ENCODE assay signal across 21 mouse cellular contexts in the genomic region with DNA sequence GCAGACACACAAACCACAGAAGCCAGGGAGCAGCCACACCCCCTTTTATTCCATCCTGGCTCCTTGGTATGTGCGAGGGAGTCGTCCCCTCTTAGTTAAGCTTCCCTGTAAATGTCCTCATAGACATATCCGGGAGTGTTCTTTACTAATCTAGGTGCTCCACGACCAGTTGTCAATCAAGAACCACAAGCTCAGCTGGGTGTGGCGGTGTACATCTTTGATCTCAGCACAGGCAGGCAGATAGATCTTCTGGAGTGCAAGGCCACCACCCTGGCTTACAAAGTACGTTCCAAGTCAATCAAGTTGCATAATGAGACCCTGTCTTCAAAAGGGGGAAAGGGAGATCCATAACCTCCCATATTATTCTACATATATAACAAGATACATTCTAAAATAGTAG. TPM values are rescaled to one million over a fixed set of nuclear protein-coding genes. Genes with fewer than 3 reads are reported as not detected.
DNase-seq lines count a peak whose midpoint lies in the region; ATAC-seq and TF ChIP-seq lines count a peak whose summit lies in the region.
"Had no signal": no experiment of that assay in that cellular context is flagged by ENCODE, and none has a peak within 500 bp of the region (broad histone marks: within the 10 kb centered on the region; RNA-seq: fewer than 3 reads in every experiment).

No protein-coding gene starts in this region.

- no peak for ATAC-seq in liver, embryonic 11.5 days (replicated peaks; ENCODE audit: low FRiP score)
- ATAC-seq in neural tube, embryonic 15.5 days (ENCODE audit: low FRiP score), result no peak
- ATAC-seq: forebrain, embryonic 15.5 days; hindbrain, postnatal 0 days; intestine, embryonic 15.5 days had no signal

- H3K27me3 ChIP-seq in liver, embryonic 11.5 days (replicated peaks; ENCODE audit: control insufficient read depth, insufficient read depth, low read length), result no peaks in the 10 kb centered on the region
- no peaks in the 10 kb centered on the region for H3K27me3 ChIP-seq in neural tube, embryonic 15.5 days (replicated peaks)
- H3K27me3 ChIP-seq: embryonic facial prominence, embryonic 15.5 days; forebrain, embryonic 15.5 days; hindbrain, embryonic 13.5 days; intestine, embryonic 15.5 days had no signal

- TF ChIP-seq CTCF in bone marrow, adult 2 months (IDR thresholded peaks at IDR 0.05; ENCODE audit: control insufficient read depth, insufficient read depth, low read length), result no peak

- no peaks in the 10 kb centered on the region for H3K9me3 ChIP-seq in liver, embryonic 11.5 days (ENCODE audit: control insufficient read depth, low read length)
- H3K9me3 ChIP-seq in neural tube, embryonic 15.5 days (replicated peaks), result no peaks in the 10 kb centered on the region
- H3K9me3 ChIP-seq: embryonic facial prominence, embryonic 15.5 days; forebrain, embryonic 15.5 days; heart, embryonic 10.5 days; hindbrain, embryonic 13.5 days; intestine, embryonic 15.5 days had no signal

- H3K4me2 ChIP-seq in liver, embryonic 11.5 days, result no peak overlapping the region
- no peak overlapping the region for H3K4me2 ChIP-seq in neural tube, embryonic 15.5 days
- H3K4me2 ChIP-seq: embryonic facial prominence, embryonic 15.5 days; forebrain, embryonic 15.5 days; hindbrain, embryonic 13.5 days; intestine, embryonic 15.5 days had no signal

- WGBS in liver, embryonic 11.5 days, result 45% methylated on average over 6 of the region's 6 CpGs
- WGBS in bone marrow, adult 2 months, result 63% methylated on average over 6 of the region's 6 CpGs
- 90% methylated on average over 6 of the region's 6 CpGs for WGBS in macrophage (ENCODE audit: missing documents)
- 88% methylated on average over 6 of the region's 6 CpGs for WGBS in neural tube, embryonic 15.5 days

- no peak overlapping the region for H3K27ac ChIP-seq in liver, embryonic 11.5 days (ENCODE audit: low read depth, low read length)
- H3K27ac ChIP-seq in bone marrow, adult 2 months (ENCODE audit: control insufficient read depth, insufficient read depth, low read depth, low read length, poor library complexity), result peak overlapping the region; percentile 22; the same call in 1 of the 2 replicates
- peak overlapping the region; percentile 49 for H3K27ac ChIP-seq in macrophage
- H3K27ac ChIP-seq in neural tube, embryonic 15.5 days (replicated peaks), result no peak overlapping the region
- H3K27ac ChIP-seq: embryonic facial prominence, embryonic 15.5 days; forebrain, embryonic 15.5 days; heart, embryonic 10.5 days; hindbrain, embryonic 13.5 days; hindbrain, postnatal 0 days; intestine, embryonic 15.5 days had no signal

- peaks cover 2% of the 10 kb centered on the region; the same call in 1 of the 2 replicates for H3K4me1 ChIP-seq in liver, embryonic 11.5 days (replicated peaks; ENCODE audit: control insufficient read depth, insufficient read depth, low read length)
- H3K4me1 ChIP-seq in bone marrow, adult 2 months (ENCODE audit: control insufficient read depth, insufficient read depth, low read length), result peaks cover 4% of the 10 kb centered on the region; the same call in 1 of the 2 replicates
- peaks cover 15% of the 10 kb centered on the region for H3K4me1 ChIP-seq in neural tube, embryonic 15.5 days
- H3K4me1 ChIP-seq: intestine, embryonic 15.5 days had no signal

- TF ChIP-seq POLR2A in bone marrow, adult 2 months (IDR thresholded peaks at IDR 0.05; ENCODE audit: borderline replicate concordance, control insufficient read depth, low read depth, low read length), result no peak

- H3K9ac ChIP-seq in liver, embryonic 11.5 days (ENCODE audit: low read depth, low read length), result no peak overlapping the region
- H3K9ac ChIP-seq in neural tube, embryonic 15.5 days (replicated peaks), result no peak overlapping the region
- H3K9ac ChIP-seq: embryonic facial prominence, embryonic 15.5 days; forebrain, embryonic 15.5 days; hindbrain, embryonic 13.5 days; intestine, embryonic 15.5 days had no signal

- H3K79me2 ChIP-seq in macrophage (ENCODE audit: inconsistent target), result peaks cover 33% of the 10 kb centered on the region

- H3K4me3 ChIP-seq in liver, embryonic 11.5 days (ENCODE audit: low read depth, low read length), result no peak overlapping the region
- no peak overlapping the region for H3K4me3 ChIP-seq in bone marrow, adult 2 months (replicated peaks; ENCODE audit: control insufficient read depth, low read depth, low read length)
- no peak overlapping the region for H3K4me3 ChIP-seq in macrophage (ENCODE audit: inconsistent target)
- H3K4me3 ChIP-seq in neural tube, embryonic 15.5 days (replicated peaks), result no peak overlapping the region
- H3K4me3 ChIP-seq: embryonic facial prominence, embryonic 15.5 days; erythroblast, embryonic 14.5 days; forebrain, embryonic 15.5 days; heart, embryonic 10.5 days; hindbrain, embryonic 13.5 days; intestine, embryonic 15.5 days had no signal

- DNase-seq in liver, result peak; percentile 19
- no peak for DNase-seq in liver, embryonic 11.5 days (ENCODE audit: low spot score)
- DNase-seq in R1 (ENCODE audit: low read depth, low spot score), result peak; percentile 38
- DNase-seq in frontal cortex, postnatal 14 days (ENCODE audit: low spot score in 2 of 2), result no peak
- DNase-seq: cerebellum, adult 18-20 months; cerebellum, adult 9-11 months; cerebellum, postnatal 36 days; gastrocnemius, postnatal 10 days; heart, adult 18-20 months; heart, postnatal 10 days had no signal

- no peaks in the 10 kb centered on the region for H3K36me3 ChIP-seq in liver, embryonic 11.5 days (ENCODE audit: control insufficient read depth, insufficient read depth, low read length)
- no peaks in the 10 kb centered on the region for H3K36me3 ChIP-seq in macrophage (ENCODE audit: inconsistent target)
- H3K36me3 ChIP-seq in neural tube, embryonic 15.5 days, result no peaks in the 10 kb centered on the region
- H3K36me3 ChIP-seq: embryonic facial prominence, embryonic 15.5 days; forebrain, embryonic 15.5 days; heart, embryonic 10.5 days; hindbrain, embryonic 13.5 days; intestine, embryonic 15.5 days had no signal

RNA-seq across cellular contexts. Expression of gene Stap1, which starts 2.4 kb away (rescaled TPM):
- polyA plus RNA-seq in liver, embryonic 11.5 days (2014; fragmentation: Nextera tagmentation; extraction: Ambion mirVana), result 2.0 and 2.6 TPM in 2 replicates
- 6.9 and 30.1 TPM in 2 replicates for polyA plus RNA-seq in bone marrow, adult 2 months (2011; ENCODE audit: insufficient read depth, insufficient read length, low replicate concordance, missing spikeins)
- total RNA-seq in macrophage (2018; cell fraction: chromatin; rRNA removed), result 100 to 1,000 TPM in 13 of 26 experiments, 10 to 100 TPM in 13; 12.3 to 386 (median 98.8) TPM
- 10 to 100 TPM; 15.9 to 40.3 (median 28.5) TPM for total RNA-seq in macrophage (2018; cell fraction: cytosol; rRNA removed)
- total RNA-seq in macrophage (2018; cell fraction: nucleus; rRNA removed), result 100 to 1,000 TPM in 9 of 26 experiments, 10 to 100 TPM in 17; 32.8 to 249 (median 83.5) TPM
- 23.6 to 56.7 TPM (median 42.1 TPM) in 3 replicates for polyA plus RNA-seq in macrophage (2018)
- 0.61 and 4.9 TPM in 2 replicates for polyA plus RNA-seq in neural tube, embryonic 15.5 days (2015; fragmentation: Nextera tagmentation; extraction: Ambion mirVana)
- total RNA-seq: hindbrain, postnatal 0 days; MEL had no signal
- polyA plus RNA-seq: erythroblast, embryonic 14.5 days had no signal

RNA-seq across cellular contexts. Expression of gene Cenpc1, which starts 3.7 kb away (rescaled TPM):
- polyA plus RNA-seq in liver, embryonic 11.5 days (2014; fragmentation: Nextera tagmentation; extraction: Ambion mirVana), result 25.7 and 25.8 TPM in 2 replicates
- polyA plus RNA-seq in bone marrow, adult 2 months (2011; ENCODE audit: insufficient read depth, insufficient read length, low replicate concordance, missing spikeins), result 14.6 and 16.1 TPM in 2 replicates
- 10 to 100 TPM; 43.2 to 81.1 (median 59.7) TPM for total RNA-seq in macrophage (2018; cell fraction: chromatin; rRNA removed)
- total RNA-seq in macrophage (2018; cell fraction: cytosol; rRNA removed), result 10 to 100 TPM in 20 of 26 experiments, 1 to 10 TPM in 6; 8.5 to 13.7 (median 11.1) TPM
- total RNA-seq in macrophage (2018; cell fraction: nucleus; rRNA removed), result 10 to 100 TPM; 16.5 to 54.6 (median 32.7) TPM
- polyA plus RNA-seq in macrophage (2018), result 8.8 to 16.9 TPM (median 12.0 TPM) in 3 replicates
- polyA plus RNA-seq in neural tube, embryonic 15.5 days (2015; fragmentation: Nextera tagmentation; extraction: Ambion mirVana), result 33.8 and 34.1 TPM in 2 replicates

Comparison
In these comparisons a context has a peak if more than half of its experiments do, and no peak if none do; other contexts are left out.
1. DNase-seq: peak in liver (single experiment) and R1 (single experiment); none in liver, embryonic 11.5 days (single experiment) and frontal cortex, postnatal 14 days (0 of 2).
2. H3K27ac ChIP-seq: peak in bone marrow, adult 2 months (single experiment) and macrophage (single experiment); none in liver, embryonic 11.5 days (single experiment) and neural tube, embryonic 15.5 days (single experiment).